Mouse (Mus musculus): ENCODE data around the gene Aldh18a1. TPM values are rescaled to one million over a fixed set of nuclear protein-coding genes. Genes with fewer than 3 reads are reported as not detected.
"Not testable (repeated sequence)": the region's sequence is repeated elsewhere in the genome, so short reads cannot be mapped to it uniquely, and the experiment has no call there.

The Aldh18a1 gene
- total RNA-seq (2017), result 8.3 and 10.8 TPM in 2 replicates

DNA sequence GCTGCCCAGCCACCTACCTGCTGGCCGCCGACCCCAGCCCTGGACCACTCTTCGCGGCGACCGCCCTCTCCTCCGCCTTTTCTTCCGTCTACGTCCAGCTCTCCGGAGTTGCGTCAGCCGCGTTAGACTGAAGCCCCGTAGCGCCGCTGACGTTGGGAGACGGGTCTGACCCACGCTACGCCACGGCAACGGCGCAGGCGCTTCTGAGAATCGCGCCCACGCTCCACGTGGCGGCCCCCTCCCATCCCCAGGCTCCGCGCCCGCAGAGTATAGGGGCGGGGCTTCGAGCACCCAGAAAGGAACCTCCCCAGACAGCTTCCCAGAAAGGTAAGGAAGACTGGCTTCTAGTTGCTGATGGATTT is at the start of gene Aldh18a1:
Gene Aldh18a1, minus strand, starts transcription at position 171 of the 362 bp plus-strand sequence.
- ATAC-seq (ENCODE audit: extremely low read depth, insufficient number of reproducible peaks, low FRiP score, poor library complexity, severe bottlenecking), result peak; percentile 86

DNA sequence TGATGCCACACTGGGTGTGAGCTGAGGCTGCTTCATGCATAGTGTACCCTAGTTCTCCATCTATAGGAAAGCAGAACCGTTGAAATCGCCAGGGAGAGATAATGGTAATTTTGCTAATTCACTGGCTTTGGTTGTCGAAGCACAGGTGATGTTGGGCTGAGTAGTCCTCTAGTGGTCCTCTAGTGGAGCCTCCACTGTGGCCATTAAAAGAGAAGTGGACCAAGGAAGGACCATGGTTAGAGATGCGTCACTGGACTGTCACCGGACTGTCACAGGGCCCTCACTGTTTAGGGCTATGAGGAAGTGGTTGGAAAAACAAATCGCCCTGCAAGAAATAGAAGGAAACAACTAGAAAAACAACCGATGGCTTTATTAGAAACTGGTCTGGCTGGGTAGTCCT is 49.3 kb upstream of the Aldh18a1 start:
- ATAC-seq (ENCODE audit: extremely low read depth, insufficient number of reproducible peaks, low FRiP score, poor library complexity, severe bottlenecking), result peak; percentile 79

DNA sequence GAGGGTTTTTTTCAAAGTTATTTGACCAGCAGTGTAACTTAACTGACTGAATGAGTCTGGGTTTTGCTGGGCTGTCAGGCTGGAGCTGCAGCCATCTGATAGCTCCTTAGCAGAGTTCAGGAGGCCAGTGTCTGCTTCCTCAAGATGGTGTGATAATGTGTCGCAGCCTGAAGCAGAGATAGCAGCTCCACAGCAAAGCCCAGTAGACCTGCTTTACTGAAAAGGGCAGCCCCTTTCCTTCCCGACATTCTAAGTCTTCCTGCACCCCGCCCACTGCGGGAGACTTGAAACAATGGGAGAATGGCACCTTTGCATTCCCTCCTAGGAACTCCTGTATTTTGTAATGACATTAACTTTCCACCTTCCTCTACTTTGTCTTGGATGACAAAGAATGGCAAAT is 48.8 kb upstream of the Aldh18a1 start:
- no peak for ATAC-seq (ENCODE audit: extremely low read depth, insufficient number of reproducible peaks, low FRiP score, poor library complexity, severe bottlenecking)

DNA sequence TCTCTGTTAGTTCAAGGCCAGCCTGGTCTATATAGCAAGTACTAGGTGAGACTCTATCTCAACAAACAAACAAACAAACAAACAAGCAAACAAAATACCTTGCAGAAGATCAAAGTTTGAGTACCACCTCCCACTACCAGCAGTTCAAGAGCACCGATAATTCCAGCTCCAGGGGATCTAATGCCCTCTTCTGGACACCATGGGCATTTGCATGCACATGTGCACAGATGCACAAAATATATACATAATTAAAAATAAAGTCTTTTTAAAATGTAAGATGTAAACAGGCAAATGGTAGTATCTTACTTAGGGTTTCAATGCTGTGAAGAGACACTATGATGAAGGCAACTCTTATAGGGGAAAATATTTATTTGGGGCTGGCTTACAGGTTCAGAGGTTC is 44.9 kb upstream of the Aldh18a1 start:
- no peak for ATAC-seq (ENCODE audit: extremely low read depth, insufficient number of reproducible peaks, low FRiP score, poor library complexity, severe bottlenecking)

DNA sequence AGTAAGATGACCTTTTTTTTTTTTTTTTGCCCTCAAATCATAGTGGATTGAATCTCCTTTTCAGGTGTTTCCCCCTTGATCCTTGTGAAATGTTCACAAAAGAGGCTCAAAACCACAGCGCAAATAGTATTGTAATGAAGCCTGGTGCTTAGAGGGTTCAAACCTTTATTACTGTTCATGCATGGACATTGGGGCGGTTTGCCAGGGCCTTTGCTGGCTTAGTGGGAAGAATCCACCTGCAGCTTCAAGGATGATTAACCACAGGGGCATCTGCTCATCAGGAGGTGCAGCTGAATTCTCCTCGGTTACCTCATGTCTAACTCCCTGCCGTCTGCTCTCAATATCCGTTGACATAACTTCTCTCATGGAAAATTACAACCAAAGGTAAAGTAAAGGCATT is 44.4 kb upstream of the Aldh18a1 start:
- no peak for ATAC-seq (ENCODE audit: extremely low read depth, insufficient number of reproducible peaks, low FRiP score, poor library complexity, severe bottlenecking)

DNA sequence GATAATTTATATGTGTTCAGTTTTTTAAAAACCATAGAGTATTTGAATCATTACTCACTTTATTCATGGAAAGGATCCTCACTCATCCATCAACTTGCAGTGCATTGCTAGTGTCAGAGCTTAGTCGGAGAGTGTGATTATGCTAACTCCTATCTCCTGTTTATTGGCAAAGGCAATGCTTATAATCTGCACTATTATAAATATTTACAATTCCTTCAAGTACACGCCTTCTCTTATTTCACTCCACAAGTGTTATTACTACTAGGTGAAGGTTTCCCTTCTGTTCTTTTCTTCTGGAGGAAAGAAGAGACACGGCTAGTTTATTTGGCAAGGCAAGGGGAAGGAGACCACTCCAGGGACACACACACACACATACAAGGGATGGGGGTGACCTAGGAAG is 43.9 kb upstream of the Aldh18a1 start:
- no peak for ATAC-seq (ENCODE audit: extremely low read depth, insufficient number of reproducible peaks, low FRiP score, poor library complexity, severe bottlenecking)

DNA sequence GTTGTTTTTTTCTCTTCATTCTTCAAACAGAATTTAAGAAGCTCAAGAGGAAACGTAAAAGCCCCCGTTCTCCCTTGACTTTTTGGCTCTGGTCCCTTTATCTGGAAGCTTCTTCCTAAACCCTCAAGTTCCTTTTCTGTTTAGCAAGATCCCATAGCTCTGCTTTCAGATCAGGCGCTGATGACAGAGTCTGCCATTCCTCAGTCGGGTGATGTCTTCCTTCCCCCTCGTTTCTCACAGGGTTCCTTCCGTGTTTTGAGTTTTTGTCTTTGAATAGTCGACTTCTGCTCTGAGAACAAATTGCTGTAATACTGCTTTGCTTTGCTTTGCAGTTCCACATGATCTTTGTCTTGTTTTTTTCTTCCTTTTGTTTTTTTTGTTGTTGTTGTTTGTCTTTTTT is 42.3 kb upstream of the Aldh18a1 start:
- peak; percentile 41; the same call in 1 of the 2 replicates for ATAC-seq (ENCODE audit: extremely low read depth, insufficient number of reproducible peaks, low FRiP score, poor library complexity, severe bottlenecking)

DNA sequence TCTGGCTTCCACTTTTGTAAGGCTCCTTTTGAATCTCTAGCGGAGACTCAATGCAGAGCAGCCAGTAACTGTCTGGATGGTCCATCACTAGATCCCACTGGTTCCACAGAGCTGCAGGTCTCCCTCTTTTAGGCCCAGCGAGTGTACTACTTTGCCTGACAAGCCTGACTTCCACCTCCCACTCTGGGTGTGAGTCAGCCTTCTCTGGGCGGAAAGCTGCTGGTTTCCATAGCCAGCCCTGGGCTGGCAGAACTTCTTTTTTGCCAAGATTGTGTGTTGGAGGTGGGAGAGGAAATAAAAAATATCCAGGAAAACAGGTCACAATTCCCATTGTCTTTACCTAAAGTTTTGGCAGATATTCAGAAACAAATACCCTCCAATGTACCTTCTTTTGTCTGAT is 41.8 kb upstream of the Aldh18a1 start:
- no peak for ATAC-seq (ENCODE audit: extremely low read depth, insufficient number of reproducible peaks, low FRiP score, poor library complexity, severe bottlenecking)

DNA sequence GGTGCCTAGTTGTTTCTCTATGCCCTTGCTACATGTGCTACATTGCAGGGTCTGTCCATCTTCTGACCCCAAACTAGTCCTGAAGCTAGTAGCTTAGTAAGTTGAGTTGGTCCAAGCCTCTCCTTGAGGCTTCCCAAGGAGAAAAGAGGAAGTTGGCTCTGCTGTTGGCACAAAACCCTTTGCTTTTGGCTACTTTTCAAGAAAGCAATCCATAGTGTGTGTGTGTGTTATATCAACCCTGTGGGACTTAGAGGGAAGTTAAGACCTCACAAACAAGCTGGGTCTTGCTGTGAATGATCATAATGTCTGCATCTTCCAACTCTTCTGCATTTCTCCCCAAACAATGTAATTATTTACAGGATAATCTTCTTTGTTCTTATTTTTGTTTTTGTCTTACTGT is 40.7 kb upstream of the Aldh18a1 start:
- ATAC-seq (ENCODE audit: extremely low read depth, insufficient number of reproducible peaks, low FRiP score, poor library complexity, severe bottlenecking), result no peak

DNA sequence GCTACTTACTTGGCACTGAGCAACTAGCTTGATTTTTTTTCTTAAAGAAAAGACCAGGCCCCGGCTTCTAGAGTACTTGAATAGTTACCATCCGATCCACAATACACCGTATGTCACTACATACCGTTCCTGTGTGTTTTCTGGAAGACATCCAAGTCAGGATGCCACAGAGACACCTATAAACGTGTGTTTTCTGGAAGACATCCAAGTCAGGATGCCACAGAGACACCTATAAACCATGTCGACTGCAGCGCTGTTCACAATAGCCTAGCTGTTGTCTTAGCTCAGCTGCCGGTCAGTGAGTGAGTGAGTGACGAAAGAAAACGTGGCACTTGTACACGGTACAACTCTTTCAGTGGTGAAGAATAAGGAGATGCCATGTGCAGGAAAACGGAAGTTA is 37.7 kb upstream of the Aldh18a1 start:
- ATAC-seq (ENCODE audit: extremely low read depth, insufficient number of reproducible peaks, low FRiP score, poor library complexity, severe bottlenecking), result no peak

DNA sequence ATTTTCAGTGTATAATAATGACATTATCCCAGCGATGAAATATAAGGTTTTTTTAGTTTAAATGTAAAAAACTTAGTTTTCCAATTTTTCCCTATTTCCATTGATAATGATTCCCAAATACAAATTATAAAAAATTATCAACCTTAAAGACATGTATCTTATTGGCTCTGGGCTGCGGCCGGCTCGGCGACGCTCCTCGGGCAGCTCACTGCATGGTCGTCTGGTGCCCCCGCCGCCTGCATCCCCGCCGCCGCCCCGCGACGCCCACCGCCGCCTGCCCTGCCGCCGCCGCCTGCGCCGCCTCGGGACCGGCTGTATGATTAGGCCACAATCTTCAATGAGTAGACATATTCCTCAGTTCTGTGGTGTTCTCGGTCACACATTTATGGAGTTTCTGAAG is 33.4 kb upstream of the Aldh18a1 start:
- peak; percentile 39; the same call in 1 of the 2 replicates for ATAC-seq (ENCODE audit: extremely low read depth, insufficient number of reproducible peaks, low FRiP score, poor library complexity, severe bottlenecking)

DNA sequence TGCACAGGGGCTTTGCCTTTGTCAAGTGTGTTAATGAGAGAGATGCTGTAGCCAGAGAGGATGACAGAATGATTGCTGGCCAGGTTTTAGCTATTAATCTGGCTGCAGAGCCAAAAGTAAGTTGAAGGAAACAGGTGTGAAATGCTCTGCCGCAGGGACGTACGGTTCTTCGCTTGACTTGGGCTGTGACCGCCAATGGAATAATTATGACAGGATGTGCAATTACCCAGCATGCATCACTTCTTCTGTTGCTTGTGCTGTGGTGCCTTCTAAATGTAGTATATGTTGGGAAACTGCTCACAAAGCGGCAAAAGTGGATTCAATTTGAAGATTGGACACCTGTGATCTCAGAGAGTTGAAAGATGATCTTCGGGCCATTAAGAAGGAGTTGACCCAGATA is 27.8 kb upstream of the Aldh18a1 start:
- ATAC-seq (ENCODE audit: extremely low read depth, insufficient number of reproducible peaks, low FRiP score, poor library complexity, severe bottlenecking), result peak; percentile 68

DNA sequence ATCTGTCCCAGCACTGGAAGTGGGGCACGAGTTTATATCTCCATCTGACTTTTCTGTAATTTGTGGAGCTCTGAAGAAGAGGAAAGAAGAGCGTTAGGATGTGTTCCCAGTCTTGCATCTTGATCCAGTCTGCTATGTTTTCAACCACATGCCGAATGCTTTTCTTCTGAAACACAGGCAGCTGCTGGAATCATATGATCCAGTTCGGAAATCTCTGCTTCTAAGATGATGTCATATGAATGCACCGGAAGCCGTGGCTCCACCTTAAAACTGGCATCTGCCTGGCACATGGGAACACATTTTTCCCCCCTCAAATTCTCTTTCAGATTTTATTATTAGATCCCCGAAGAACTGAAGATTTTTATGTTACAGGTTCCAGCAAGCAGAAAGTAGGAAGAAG is 26.5 kb upstream of the Aldh18a1 start:
- no peak for ATAC-seq (ENCODE audit: extremely low read depth, insufficient number of reproducible peaks, low FRiP score, poor library complexity, severe bottlenecking)

DNA sequence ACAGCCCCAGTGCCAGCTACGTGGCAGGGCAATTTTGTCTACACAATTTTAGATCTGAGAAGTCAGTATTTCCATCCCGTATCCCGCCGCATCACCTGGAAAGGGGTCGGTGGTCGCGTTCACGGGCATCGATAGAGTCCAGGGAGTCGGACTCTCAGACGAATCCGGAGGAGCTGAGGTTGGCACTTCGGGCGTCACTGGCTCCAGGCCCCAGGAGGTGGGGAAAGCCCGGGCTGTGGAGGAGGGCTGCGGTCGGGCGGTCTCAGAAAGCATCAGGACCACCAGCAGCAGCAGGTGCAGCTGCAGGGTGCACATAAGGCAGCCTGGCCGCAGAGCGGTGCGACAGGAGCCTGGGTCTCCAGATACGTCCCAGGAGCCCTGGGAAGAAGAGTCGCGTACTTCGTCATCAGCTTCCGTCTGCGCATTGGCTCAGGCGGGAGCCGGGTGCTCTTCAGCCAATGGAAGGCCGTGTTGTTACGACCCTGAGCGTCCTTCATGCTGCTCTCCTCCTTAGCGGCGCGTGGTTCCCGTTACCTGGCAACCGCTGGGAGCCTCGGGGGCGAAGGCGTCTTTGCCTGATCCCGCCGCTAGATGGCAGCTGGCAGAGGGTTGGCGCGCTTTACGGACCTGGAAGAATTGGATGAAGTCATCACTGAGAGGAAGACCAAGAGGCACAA is 23.7 kb upstream of the Aldh18a1 start, which contains the start of the genes Tctn3 and Entpd1:
Gene Tctn3, minus strand, starts transcription at position 404 of the 677 bp plus-strand sequence.
Gene Entpd1, plus strand, starts transcription at position 537 of the 677 bp plus-strand sequence.
- peak; percentile 92 for ATAC-seq (ENCODE audit: extremely low read depth, insufficient number of reproducible peaks, low FRiP score, poor library complexity, severe bottlenecking)

DNA sequence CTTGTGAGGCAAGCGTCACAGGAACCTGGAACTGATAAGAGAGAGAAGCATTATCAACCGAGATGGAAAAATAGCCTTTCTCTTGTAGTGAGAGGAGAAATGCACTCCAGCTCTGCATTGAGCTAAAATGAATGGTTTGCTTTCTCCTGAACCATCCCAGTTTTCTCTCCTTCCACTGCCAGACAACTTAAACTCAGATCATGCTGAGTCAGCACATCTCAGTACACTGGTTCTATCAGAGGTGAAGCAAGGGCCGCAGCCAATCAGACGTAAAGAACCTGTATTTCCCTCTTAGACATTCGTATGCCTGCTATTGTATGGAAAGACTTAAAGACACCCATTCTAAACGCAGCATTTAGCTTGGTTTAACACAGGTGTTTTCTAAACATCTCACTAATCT is 19.4 kb upstream of the Aldh18a1 start:
- no peak for ATAC-seq (ENCODE audit: extremely low read depth, insufficient number of reproducible peaks, low FRiP score, poor library complexity, severe bottlenecking)

DNA sequence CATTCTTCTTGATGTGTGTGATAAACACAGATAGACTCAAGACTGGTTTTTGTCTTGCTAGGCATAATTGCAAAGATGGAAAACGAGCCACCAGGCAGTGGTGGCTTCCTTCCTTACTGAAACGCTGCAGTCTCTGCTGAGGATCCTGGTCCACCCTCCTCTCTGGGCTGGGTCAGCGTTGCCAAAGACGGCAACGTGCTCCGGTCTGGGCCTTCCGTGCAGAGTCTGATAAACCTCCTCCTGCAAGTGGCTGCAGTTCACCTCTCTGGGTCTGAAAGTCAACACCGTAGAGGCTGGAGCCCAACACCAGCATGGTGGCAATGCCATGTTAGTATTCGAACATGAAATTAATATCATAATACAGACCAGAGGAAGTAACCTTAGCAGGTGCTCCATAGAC is 16.9 kb upstream of the Aldh18a1 start:
- ATAC-seq (ENCODE audit: extremely low read depth, insufficient number of reproducible peaks, low FRiP score, poor library complexity, severe bottlenecking), result no peak

DNA sequence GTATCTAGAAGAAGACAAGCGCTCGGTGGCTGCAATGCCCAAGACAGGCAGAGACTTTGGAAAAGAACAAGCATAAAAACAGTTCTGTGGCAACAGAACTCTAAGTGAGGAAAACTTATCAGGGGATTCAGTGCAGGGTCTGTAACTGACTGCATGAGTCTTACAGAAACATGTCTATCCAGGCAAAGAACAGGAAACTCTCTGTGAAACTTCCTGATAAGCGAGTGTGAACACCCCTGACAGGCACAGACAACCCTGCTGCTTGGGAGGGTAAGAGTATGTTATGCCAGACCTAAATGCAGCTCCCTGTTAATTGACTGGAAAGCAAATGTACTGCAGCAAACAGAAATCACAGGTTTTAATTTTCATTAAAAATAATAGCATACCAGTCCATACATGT is 13.6 kb upstream of the Aldh18a1 start:
- ATAC-seq (ENCODE audit: extremely low read depth, insufficient number of reproducible peaks, low FRiP score, poor library complexity, severe bottlenecking), result no peak

DNA sequence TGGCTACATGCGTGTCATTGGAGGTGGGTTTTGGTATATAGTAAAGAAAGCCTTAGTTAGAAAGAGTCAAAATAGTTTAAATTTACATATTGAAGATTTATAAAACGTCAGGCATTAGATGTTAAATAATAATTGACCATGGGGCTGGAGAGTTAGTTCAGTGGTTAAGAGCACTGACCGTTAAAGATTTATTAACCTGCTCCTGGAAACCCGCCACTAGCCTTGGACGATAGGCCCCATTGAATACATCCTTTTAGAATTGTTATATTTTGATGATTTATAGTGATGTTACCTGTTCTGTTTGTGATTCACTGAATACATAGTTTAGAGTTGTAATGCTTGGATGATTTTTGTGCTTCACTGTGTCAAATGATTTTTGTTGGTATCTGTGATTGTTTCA is 12.6 kb upstream of the Aldh18a1 start:
- ATAC-seq (ENCODE audit: extremely low read depth, insufficient number of reproducible peaks, low FRiP score, poor library complexity, severe bottlenecking), result not testable (repeated sequence)

DNA sequence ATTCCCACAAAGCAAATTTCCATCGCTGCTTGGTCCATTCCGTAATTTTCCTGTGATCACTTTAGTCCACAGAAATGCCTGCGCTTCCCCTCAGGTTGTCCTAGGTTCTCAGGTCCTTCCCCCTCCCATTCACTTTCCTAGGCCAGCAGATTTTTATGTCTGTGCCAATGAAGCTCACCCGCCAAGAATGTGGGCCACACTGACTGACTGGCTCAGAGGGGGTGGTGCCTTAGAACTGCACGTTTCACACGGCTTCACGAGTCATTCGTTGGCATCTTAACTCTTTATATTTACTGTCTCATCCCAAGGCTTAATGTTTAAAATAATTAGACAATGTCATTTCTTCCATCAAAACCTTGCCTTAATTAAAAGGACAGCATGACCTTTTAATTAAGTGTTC is 7.6 kb upstream of the Aldh18a1 start:
- no peak for ATAC-seq (ENCODE audit: extremely low read depth, insufficient number of reproducible peaks, low FRiP score, poor library complexity, severe bottlenecking)

DNA sequence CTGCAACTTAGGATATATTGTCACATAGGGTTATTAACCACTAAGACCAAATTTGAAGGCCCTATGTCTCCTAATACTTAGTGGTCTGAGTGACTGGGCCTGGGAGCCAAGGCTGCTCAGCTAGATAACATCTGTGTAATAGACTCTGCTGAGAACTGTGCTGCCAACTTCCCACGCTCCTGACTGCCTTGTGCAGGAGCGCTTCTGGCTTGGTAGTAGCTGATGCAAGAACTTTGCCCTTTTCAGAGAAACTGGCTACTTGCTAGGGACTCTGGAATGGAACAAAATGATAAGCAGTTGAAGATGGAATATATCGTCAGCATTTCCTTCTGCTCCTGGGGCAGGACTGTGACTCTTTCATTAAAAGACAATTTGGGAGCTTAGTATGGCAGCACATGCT is 7.0 kb upstream of the Aldh18a1 start:
- no peak for ATAC-seq (ENCODE audit: extremely low read depth, insufficient number of reproducible peaks, low FRiP score, poor library complexity, severe bottlenecking)

DNA sequence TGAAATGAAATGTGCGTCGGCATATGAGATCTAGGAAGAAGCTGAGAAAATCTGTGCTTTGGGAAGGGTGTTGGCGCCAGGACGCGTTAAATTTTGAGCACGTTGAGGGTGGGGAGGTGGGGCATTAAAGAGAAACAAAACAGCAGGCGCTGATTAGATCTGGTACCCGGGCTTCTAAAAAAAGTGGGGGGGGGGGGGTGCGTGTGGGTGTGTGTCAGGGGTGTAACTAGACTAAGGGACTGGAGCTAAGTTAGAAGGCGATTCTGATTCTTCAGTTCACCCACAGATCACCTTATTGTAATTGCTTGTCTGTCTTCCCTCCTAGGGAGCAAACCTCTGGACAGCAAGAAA is 1.2 kb upstream of the Aldh18a1 start:
- ATAC-seq (ENCODE audit: extremely low read depth, insufficient number of reproducible peaks, low FRiP score, poor library complexity, severe bottlenecking), result no peak
